35 mouse cellular contexts compared by ENCODE assay signal in genomic region chr13:15976584-15976983, GRCm38 (mm10).
"Had no signal": no experiment of that assay in that cellular context is flagged by ENCODE, and none has a peak within 500 bp of the region (broad histone marks: within the 10 kb centered on the region; RNA-seq: fewer than 3 reads in every experiment).

No protein-coding gene starts in this region.

- H3K9me3 ChIP-seq: heart, embryonic 10.5 days; heart, embryonic 12.5 days; heart, embryonic 13.5 days; heart, embryonic 15.5 days; hindbrain, embryonic 10.5 days; hindbrain, embryonic 12.5 days; hindbrain, embryonic 13.5 days; hindbrain, embryonic 15.5 days; intestine, embryonic 15.5 days; kidney, embryonic 15.5 days had no signal

- H3K4me1 ChIP-seq: heart, embryonic 10.5 days; heart, embryonic 12.5 days; heart, embryonic 13.5 days; heart, embryonic 15.5 days; hindbrain, embryonic 10.5 days; hindbrain, embryonic 12.5 days; hindbrain, embryonic 13.5 days; hindbrain, embryonic 15.5 days; intestine, embryonic 15.5 days; kidney, embryonic 15.5 days had no signal

- H3K4me2 ChIP-seq: heart, embryonic 11.5 days; heart, embryonic 12.5 days; heart, embryonic 13.5 days; heart, embryonic 15.5 days; hindbrain, embryonic 12.5 days; hindbrain, embryonic 13.5 days; hindbrain, embryonic 14.5 days; hindbrain, embryonic 15.5 days; intestine, embryonic 15.5 days; kidney, embryonic 15.5 days had no signal

- H3K27me3 ChIP-seq: heart, embryonic 12.5 days; heart, embryonic 13.5 days; heart, embryonic 15.5 days; hindbrain, embryonic 12.5 days; hindbrain, embryonic 13.5 days; hindbrain, embryonic 15.5 days; intestine, embryonic 15.5 days; kidney, embryonic 15.5 days had no signal

- ATAC-seq: hindbrain, embryonic 16.5 days; hindbrain, postnatal 0 days; inflammation-experienced regulatory T-cells, adult 6 months; intestine, embryonic 15.5 days; intestine, embryonic 16.5 days; intestine, postnatal 0 days had no signal

- DNase-seq: heart, postnatal 10 days; heart, postnatal 36 days; heart, postnatal 4 days; kidney, adult 11 months; kidney, adult 18-20 months; kidney, adult 2 months; kidney, adult 8-10 months; kidney, adult 9 months; kidney, postnatal 10 days; kidney, postnatal 14 days; kidney, postnatal 25 days; kidney, postnatal 36 days; kidney, postnatal 4 days; layer of hippocampus, adult 9-11 months; layer of hippocampus, postnatal 36 days had no signal

- H3K9ac ChIP-seq: heart, embryonic 12.5 days; heart, embryonic 13.5 days; heart, embryonic 15.5 days; hindbrain, embryonic 12.5 days; hindbrain, embryonic 13.5 days; hindbrain, embryonic 14.5 days; hindbrain, embryonic 15.5 days; intestine, embryonic 15.5 days; kidney, embryonic 15.5 days had no signal

- H3K36me3 ChIP-seq: heart, embryonic 10.5 days; heart, embryonic 12.5 days; heart, embryonic 13.5 days; heart, embryonic 15.5 days; hindbrain, embryonic 10.5 days; hindbrain, embryonic 12.5 days; hindbrain, embryonic 13.5 days; hindbrain, embryonic 15.5 days; intestine, embryonic 15.5 days; kidney, embryonic 15.5 days had no signal

- H3K27ac ChIP-seq: heart, embryonic 10.5 days; heart, embryonic 13.5 days; heart, embryonic 15.5 days; hindbrain, embryonic 10.5 days; hindbrain, embryonic 12.5 days; hindbrain, embryonic 13.5 days; hindbrain, embryonic 14.5 days; hindbrain, embryonic 15.5 days; hindbrain, postnatal 0 days; intestine, embryonic 15.5 days; kidney, embryonic 15.5 days; kidney, postnatal 0 days; layer of hippocampus, adult 2 months; left cerebral cortex, adult 2 months had no signal

- H3K4me3 ChIP-seq: heart, embryonic 10.5 days; heart, embryonic 12.5 days; heart, embryonic 13.5 days; heart, embryonic 15.5 days; hindbrain, embryonic 10.5 days; hindbrain, embryonic 12.5 days; hindbrain, embryonic 13.5 days; hindbrain, embryonic 15.5 days; intestine, embryonic 15.5 days; kidney, embryonic 15.5 days; layer of hippocampus, adult 2 months; left cerebral cortex, adult 2 months had no signal
